Mouse (Mus musculus) cerebellum, postnatal 10 days (tissue): ENCODE data around the gene Plekhh3.

Source experiments
- DNase-seq, 2 experiments: peaks; one replicate each; pipeline ENCODE4 v3.0.0; 2021; ENCODE audit warnings: mixed read lengths in 2 of 2

Gene Plekhh3

DNA sequence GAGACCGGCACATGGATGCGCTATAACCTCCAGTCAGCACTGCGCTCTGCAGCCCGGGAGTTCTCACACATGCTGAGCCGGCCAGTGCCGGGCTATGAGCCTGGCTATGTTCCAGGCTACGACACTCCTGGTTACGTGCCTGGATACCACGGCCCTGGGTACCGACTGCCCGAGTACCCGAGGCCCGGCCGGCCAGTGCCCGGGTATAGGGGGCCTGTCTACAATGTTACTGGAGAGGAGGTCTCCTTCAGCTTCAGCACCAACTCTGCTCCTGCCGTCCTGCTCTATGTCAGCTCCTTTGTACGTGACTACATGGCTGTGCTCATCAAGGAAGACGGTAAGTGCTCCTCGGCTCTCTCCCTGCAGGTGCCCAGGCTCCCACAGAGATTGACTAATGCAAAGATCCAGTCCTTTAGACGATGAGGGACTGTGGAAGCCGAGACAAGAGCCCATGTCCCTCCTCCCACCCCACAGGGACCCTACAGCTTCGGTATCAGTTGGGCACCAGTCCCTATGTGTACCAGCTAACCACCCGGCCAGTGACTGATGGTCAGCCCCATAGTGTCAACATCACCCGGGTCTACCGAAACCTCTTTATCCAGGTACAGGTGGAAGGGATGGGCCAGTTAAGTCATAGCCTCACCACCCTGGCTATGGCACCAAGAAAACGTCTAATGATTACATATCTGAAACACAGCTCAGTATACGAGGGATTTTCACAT is 15.5 kb upstream of the Plekhh3 start:
- peak; percentile 51 to 63 for DNase-seq

DNA sequence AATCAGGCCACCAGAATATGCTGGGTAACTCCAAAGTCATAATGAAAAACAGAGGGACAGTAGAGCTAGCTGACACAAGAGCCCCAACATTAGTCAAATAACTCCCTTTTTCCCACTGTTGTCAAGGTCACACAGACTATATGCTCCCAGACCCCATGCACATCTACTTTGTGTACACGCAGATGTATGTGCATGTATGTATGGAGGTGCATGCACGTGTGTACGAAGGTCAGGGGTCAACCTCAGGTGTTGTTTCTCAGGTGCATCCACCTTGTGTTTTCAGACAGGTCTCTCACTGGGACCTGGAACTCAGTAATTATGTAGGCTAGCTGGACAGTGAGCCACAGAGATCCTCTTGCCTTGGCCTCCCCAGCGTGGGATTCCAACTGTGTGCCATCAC is 14.3 kb upstream of the Plekhh3 start:
- peak in 1 of 2 experiments; percentile 18 for DNase-seq

GRCm38 (mm10) chr11:101184984-101185383 is 13.8 kb upstream of the Plekhh3 start:
- DNase-seq, result peak; percentile 20 to 22

GRCm38 (mm10) chr11:101182771-101183517 is 11.8 kb upstream of the Plekhh3 start:
- peak; percentile 81 to 84 for DNase-seq

DNA sequence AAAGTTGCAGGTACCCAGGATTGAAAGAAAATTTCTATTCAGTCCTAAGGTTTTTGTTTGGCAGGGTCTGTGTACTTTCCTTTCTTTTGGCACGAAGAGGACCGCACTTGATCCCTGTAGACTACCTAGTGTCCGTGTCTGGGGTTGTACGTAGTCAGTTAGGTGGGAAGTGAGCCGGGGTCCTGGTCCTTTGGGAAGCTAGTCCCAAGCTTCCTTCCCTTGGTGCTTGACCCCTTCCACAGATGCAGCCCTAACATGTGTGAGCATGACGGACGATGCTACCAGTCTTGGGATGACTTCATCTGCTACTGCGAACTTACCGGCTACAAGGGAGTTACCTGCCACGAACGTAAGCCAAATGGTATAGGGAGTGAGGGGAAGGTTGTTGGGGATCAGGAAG is 10.8 kb upstream of the Plekhh3 start:
- no peak for DNase-seq

GRCm38 (mm10) chr11:101180846-101181740 is 9.9 kb upstream of the Plekhh3 start:
- peak; percentile 90 to 95 for DNase-seq

DNA sequence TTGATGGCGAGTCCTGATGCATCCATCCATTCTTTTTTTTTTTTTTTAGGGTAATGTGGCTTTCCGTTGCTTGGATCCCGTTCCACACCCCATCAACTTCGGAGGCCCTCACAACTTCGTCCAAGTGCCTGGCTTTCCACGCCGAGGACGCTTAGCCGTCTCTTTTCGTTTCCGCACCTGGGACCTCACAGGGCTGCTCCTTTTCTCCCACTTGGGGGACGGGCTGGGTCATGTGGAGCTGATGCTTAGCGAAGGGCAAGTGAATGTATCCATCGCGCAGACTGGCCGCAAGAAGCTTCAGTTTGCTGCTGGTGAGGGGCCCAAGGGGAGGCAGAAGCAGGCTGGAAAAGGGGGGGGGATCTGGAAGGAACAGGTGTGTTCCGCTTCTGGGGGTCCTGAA is 9.1 kb upstream of the Plekhh3 start:
- DNase-seq, result peak in 1 of 2 experiments; percentile 33

DNA sequence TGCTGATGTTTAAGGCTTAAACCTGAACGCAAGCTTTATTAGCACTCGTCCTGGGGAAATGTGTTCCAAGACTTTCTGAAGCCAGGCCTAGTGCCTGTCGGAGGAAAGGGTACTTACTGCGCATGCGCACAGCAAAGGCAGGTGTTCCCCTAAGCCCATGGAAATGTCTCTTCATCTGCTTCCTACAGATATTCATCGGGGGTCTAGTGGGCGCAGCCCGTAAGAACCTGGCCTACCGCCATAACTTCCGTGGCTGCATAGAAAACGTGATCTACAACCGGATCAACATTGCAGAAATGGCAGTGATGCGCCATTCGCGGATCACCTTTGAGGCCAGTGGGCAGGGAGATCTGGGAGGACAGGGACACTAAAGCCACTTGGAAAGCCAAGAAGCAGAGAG is 8.2 kb upstream of the Plekhh3 start:
- peak; percentile 67 to 68 for DNase-seq

GRCm38 (mm10) chr11:101178061-101179058 is 7.2 kb upstream of the Plekhh3 start:
- peak; percentile 60 to 62 for DNase-seq

DNA sequence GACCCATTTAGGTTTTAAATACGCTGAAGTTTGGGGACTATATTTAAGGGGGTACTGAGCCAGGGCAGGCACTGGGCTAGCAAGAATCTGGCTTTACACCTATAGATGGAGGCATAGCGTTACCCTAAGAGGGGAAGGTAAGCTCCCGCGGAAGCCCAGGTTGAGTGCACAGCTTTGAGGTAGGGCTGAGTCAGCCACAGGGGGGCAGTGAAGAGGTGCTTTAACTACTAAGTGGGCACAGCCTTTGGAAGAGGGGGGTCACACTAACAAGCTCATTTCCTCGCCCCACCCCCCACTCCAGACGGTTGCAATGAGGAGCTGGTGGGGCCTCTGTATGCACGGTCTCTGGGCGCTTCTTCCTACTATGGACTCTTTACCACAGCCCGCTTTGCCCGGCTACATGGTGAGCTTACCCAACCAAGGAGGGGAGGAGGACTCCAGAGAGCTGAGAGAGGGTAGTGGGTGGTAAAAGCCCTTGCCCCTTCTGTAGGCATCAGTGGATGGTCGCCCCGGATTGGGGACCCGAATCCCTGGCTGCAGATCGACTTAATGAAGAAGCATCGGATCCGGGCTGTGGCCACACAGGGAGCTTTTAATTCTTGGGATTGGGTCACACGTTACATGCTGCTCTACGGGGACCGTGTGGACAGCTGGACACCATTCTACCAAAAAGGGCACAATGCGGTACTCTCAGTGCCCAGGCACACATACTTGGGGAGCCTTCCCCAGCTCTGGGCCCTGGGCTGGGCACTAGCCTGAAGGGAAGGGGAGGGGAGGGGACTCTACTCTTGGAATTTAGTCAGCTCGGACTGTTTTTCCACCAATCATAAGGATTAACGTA is 6.0 kb upstream of the Plekhh3 start:
- peak; percentile 97 for DNase-seq

DNA sequence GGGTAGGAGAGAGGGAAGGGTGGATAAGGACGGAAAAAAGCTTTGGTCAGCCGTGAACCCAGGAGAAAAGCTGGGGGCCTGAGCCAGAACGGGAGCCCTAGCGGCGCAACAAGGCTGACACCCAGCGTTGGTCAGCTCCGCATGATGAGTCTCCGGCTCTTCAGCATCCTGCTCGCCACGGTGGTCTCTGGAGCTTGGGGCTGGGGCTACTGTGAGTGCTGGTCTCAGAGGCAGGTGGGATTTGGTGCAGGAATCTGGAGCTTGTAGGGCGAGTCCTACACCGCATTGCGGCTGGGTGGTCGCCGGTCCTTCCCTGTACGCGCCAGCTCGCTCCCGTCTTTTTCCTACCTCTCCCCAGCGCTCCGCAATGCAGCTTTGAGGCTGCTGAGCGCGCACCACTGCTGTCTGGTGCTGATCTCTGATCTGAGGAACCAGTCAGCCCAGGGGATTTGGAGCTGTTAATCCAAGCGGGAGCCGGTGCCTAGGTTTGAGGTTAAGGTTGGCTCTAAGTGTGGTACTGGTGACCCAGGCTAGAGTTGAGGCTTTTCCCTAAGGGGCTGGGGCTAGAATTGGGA is 5.1 kb upstream of the Plekhh3 start:
- DNase-seq, result peak; percentile 82 to 86

GRCm38 (mm10) chr11:101175636-101176116 is 4.5 kb upstream of the Plekhh3 start:
- peak; percentile 86 to 90 for DNase-seq

DNA sequence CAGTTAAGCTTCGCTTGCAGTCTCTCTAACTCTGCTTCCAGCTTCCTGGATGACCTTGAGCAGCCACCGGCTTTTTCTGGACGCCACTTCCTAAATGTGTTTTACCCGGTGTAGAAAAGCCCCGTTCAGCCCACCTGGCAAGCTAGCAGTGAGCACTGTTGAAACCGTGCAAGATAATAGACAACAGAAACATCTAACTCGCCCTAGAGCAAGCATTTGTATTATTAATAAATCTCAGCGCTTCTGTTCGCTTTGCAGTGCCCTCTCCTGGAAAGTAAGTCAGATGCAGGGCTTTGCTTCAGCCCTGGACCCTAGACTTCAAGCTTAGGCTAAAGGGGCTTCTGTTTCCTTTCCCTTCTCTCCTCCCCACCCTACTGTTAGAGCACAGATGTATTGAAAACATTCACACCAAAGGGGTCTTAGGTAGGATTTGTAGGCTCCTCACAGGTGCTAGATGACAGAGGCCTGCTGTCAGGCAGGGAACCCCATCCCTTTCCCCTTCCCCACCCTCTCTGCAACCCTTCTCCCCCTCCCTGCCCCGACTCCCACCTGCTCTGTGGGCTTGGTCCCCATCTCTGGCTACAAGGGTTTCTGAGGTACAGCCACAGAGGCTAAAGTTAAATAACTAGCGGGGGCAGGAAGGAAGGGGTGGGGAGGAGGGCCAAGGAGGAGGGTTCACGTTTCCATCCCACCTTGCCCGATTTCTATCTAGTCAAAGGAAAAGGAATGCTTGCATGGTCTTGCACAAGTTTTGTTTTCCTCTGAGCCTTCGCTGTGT is 3.9 kb upstream of the Plekhh3 start, which contains the start of gene Ccr10:
Ccr10 (minus strand) TSS at position 593 of the 778 bp plus-strand sequence.
- peak; percentile 61 to 72 for DNase-seq

DNA sequence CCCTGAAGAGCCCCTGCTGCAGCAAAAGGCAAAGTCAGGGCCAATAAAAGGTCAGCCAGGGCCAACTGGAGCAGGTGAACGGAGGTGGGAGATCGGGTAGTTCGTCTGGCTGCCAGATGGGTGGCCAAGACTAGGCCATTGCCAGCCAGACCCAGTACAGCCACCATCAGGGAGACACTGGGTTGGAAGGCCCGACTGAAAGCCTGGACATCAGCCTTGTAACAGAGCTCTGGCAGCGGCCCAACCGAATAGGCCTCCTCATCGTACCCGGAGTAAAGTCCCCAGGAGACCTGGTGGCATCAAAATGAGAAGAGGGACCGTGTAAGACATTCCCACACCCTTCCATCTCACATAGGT is 3.2 kb upstream of the Plekhh3 start:
- DNase-seq, result no peak

- peak; percentile 86 to 87 for DNase-seq
These were observed 2.7 kb upstream of the Plekhh3 start for GRCm38 (mm10) chr11:101173631-101174388.

GRCm38 (mm10) chr11:101173112-101173511 is 2.0 kb upstream of the Plekhh3 start:
- DNase-seq, result peak; percentile 78 to 82

DNA sequence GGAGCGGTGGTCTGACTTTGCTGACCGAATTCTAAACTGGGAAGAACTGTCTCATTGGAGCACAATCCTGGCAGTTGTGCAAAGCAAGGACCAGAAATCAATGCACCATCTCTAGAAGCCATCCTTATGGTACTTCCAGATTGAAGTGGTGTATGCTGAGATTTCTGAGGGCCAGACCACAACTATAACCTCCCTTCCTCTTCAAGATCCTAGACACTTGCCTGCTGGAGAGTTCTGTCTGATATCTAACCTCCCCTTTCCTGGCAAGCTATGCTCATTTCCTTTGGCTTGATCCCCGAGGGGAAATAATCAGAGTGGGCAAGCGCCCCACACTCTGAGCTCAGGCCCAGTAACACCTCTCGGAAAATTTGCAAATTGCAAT is 1.3 kb upstream of the Plekhh3 start:
- peak in 1 of 2 experiments; percentile 13 for DNase-seq

GRCm38 (mm10) chr11:101171721-101172433 is 726 bp upstream of the Plekhh3 start:
- DNase-seq, result peak; percentile 85 to 88
